Mouse (Mus musculus): ENCODE results near the gene Gtf2a1. TPM values are rescaled to one million over a fixed set of nuclear protein-coding genes. Genes with fewer than 3 reads are reported as not detected.

Gene Gtf2a1
- polyA plus RNA-seq (2012; fragmentation: generic; extraction: Trizol), result 1 to 10 TPM in 1 of 2 experiments, under 1 TPM in 1; 0.43 to 2.5 TPM

DNA sequence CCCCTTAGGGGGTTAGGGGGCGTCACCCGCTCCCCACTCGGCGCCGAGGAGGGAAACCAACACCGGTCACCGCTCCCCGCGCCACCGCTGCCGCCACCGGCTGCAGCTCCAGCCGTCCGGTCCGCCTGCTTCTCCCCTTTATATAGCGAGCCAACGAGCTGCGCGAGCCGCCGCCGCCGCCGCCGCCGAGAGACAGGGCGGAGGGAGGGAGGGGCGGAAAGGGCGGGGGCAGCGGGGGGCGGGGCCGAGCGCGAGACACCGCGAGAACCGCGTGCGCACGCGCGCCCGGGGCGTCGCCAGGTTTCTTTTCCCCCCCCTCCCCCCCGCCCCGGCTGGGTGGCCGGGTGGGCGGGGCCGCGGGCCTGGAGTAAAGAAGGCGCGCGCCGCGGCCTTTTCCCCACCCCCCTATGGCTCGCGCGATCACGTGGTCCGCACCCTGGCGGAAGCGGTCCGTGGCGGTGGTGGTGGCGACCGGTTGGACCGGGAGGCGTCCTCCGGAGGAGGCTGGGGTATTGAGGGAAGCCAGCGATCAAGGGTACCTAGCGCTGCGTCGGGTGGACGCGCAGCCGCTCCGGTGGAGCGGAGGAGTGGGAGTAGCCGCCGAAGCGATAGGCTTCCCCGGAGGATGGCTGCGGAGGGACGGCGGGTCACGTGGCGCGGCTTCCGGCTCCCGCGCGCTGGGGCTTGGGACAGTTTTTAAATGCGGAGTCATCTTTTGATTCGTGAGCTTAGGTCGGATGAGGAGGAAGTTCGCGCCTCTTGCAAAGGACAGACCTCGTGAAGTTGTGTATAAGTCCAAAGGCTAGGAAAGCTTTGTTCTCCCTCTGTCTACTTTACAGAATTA, at the start of gene Gtf2a1:
Gene Gtf2a1 (minus strand): TSS at position 641 of the 844 bp plus-strand sequence.

Other genes with a start within 250 kb of the Gtf2a1 start
- 1 to 10 TPM in 1 of 2 experiments, under 1 TPM in 1; 0.68 to 6.5 TPM for gene Cep128, start 206.1 kb downstream of the Gtf2a1 start, polyA plus RNA-seq (2012; fragmentation: generic; extraction: Trizol)
- under 1 TPM in 1 of 2 experiments, not detected in 1; 0.02 TPM for gene Tshr, start 205.9 kb downstream of the Gtf2a1 start, polyA plus RNA-seq (2012; fragmentation: generic; extraction: Trizol)
- gene Ston2, start 197.9 kb upstream of the Gtf2a1 start, polyA plus RNA-seq (2012; fragmentation: generic; extraction: Trizol), result under 1 TPM; 0.09 to 0.61 TPM

All from C3H10T1/2 (cell line).